Mouse (Mus musculus): ENCODE results near the gene Fam160a1.

Gene Fam160a1

GRCm38 (mm10) chr3:85618885-85619284 lies 198.2 kb downstream of the Fam160a1 start:
- DNase-seq, result no peak

- no peak for DNase-seq
Measured at GRCm38 (mm10) chr3:85616389-85616788, 200.7 kb downstream of the Fam160a1 start.

Data from embryo, embryonic 11 days (tissue).